Mouse (Mus musculus): ENCODE measurements around the gene Cdkn2aipnl.

Gene Cdkn2aipnl

DNA sequence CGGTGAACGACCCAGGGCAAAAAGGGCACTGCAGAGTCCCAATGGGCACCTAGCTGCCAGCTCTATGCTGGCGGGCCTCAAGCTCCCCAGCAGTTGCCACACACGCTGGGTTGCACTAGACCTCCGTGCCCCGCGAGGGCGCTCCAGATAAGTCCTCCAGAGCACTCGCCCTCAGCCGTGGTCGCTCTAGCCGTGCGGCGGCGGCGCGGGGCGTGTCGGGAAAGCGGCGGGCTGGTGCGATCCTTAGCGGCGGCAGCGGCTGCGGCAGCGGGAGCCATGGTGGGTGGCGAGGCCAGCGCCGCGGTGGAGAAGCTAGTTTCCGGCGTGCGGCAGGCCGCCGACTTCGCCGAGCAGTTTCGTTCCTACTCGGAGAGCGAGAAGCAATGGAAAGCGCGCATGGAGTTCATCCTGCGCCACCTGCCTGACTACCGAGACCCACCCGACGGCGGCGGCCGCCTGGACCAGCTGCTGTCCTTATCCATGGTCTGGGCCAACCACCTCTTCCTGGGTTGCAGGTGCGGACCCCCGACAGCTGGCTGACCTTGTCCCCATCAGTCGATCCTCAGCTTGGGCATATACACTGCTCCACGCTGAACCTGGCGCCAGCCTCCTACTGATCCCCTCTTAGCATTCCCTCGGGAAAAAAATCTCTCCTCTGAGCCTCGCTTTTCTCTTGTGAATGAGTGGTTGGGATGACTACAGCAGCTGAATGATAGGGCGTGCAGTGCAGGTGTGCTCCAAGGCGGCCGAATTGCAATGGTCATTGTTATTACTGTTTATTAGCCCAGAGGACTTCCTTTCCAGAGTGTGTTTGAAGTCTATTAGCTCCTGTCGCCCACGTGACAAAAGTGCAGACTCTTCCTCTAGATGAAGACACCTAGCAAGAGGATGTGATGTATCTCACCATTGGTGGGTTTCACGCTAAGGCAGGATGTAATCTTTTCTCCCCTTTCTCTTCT, at the start of gene Cdkn2aipnl:
Cdkn2aipnl (plus strand) TSS at position 219 of the 959 bp plus-strand sequence.
- peak; percentile 95 to 96 for DNase-seq (ENCODE audit: low spot score in 2 of 2)

DNA sequence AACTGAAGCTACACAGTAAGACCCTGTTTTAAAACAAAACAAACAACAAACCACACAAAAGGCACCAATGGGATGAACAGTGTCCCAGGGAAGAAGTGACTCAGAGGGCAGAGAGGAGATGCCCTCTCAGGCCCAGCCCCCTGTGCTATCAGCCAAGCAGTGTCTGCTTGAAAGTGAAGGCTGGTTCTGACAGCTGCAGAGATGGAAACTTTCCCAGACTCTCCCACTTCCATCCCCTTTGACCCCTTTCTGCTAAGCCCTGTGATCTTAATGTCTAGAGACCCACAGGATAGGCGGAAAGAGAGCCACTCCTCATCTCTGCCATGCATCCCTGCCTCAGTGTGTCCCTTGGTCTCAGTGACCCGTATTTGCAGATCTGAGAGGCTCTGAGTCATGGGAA, 49.5 kb upstream of the Cdkn2aipnl start:
- no peak for DNase-seq (ENCODE audit: low spot score in 2 of 2)

DNA sequence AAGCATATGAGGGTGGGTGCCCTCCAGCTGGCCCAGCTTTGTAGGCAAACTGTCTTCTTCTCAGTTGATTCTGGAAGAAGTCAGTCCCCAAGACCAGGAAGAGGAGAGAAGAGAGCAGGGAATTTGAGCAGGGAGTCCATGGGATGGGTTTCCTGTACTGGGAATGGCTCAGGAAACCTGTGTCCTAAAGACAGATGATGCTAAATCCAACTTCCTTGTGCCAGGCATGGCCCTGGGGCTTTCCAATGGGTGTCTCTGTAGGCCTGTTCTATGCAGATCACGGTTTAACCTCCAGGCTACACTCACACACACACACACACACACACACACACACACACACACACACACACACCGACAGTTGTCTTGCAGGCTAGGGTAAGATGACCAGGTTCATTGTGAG, 48.9 kb upstream of the Cdkn2aipnl start:
- DNase-seq (ENCODE audit: low spot score in 2 of 2): no peak

DNA sequence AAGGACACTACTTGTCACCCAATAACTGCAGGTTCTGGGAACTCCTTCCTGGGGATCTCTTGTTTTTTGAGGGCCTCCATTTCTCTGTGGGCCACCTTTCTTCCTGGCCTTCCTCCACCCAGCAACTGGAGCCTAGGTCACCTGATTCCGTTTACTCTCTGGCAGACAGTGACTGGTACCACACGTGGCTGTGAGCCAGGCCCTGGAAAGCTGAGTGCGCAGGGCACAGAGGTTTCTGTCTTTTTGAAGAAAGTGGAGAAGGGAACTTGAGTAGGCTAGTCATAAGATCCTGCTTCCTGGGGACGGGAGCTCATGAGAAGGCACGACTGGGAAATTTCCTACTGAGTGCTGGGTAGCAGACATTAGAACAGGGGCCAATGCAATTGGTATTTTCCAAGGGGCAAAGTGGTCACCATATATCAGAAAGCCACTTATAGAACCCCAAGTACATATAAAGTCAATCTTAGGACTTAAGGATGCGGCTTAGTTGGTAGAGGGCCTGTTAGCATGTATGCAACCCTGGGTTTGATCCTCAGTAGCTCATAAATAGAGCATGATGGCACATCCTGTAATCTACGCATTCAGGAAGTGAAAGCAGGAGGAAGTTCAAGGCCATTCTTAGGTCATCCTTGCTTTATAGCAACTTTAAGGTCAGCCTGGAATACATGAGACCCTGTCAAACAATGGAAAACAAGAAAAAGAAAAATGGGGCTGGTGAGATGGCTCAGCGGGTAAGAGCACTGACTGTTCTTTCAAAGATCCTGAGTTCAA, 45.9 kb upstream of the Cdkn2aipnl start:
- no peak for DNase-seq (ENCODE audit: low spot score in 2 of 2)

DNA sequence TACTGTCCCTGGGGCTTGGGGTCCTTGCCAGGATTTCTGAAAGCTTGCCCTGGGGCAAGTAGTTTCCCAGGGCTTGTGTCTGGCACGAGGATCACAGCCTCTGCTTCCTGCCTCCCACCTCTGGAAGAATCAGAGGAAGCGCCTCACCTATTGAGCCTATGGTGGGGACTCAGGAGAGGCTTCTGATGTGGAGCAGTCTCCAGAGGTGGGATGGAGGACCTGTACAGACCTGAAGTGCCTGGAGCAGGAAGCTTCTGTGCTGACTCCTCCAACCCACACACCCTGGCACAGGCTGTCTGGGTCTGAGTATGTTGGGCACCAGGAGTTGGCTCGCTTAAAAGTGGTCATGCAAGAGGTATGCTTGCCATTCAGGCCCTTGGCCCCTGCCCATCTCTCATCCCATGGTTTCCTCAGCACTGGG, 45.0 kb upstream of the Cdkn2aipnl start:
- no peak for DNase-seq (ENCODE audit: low spot score in 2 of 2)

DNA sequence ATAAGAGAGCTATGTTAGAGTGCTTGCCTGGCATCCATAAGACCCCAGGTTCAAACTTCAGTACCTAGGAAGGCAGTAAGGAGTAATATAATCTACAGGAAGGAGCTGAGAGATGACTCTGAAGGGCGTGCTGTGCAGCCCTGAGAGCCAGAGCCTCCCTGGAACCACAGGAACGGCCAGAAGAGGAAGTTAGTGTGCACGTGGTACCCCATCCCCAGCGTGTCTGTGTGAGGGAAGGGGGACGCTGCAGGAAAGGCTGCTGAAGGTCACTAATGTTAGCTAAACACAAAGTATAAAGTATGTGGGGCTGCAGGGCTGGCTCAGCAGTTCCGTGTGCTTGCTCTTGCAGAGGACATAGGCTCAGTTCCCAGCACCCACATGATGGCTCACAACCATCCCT, 41.9 kb upstream of the Cdkn2aipnl start:
- DNase-seq (ENCODE audit: low spot score in 2 of 2): no peak

DNA sequence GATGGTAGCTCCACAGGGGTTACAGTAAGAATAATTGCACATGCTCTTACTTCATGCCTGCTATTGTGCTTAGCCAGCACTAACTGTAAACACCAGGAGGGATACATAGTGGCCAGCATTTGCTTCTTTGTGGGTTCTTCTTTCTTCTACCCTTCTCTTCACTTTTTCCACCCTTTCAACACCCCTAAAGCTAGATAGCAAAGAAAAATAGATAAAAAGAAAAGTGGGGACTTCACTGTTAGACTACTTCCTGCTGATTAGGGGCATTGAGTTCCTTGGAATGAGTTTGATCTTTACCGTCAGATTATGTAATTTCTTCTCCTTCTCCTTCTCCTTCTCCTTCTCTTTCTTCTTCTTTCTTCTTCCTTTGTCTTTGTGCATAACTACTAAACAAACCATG, 41.1 kb upstream of the Cdkn2aipnl start:
- DNase-seq (ENCODE audit: low spot score in 2 of 2): no peak

DNA sequence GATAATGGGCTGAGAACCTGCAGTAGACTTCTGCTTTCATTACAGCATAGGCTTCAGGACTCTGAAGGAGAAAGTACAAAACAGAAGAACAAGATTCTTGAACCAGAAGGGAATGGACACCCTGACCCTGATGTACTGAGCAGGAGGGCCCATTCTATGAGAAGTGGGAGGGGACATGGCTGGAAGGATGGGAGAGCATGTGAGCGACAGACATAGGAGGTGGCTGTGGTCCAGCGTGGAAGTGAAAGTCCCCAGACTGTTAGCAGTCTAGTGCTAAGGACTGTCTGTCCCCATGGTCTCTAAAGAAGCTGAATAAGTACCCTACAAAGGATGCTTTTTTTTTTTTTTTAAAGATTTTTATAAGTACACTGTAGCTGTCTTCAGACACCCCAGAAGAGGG, 40.4 kb upstream of the Cdkn2aipnl start:
- DNase-seq (ENCODE audit: low spot score in 2 of 2): no peak

DNA sequence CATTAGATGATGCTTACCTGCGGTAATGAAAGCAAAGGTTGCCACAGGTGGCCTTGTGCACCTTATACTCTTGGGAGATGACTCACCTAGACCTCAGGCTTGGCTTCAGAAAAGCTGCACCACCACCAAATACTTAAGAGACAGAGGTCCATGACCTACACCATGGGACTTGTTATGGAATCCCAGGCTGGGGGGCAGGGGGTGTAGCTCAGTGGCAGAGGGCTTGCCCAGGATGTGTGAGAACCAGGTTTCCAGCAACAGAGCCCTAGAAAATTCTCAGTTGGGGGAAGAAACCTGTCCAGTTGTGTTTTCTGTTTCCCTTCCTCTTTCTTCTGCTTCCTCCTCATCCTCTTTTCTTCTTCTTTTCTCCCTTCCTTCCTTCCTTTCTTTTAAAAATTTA, 36.3 kb upstream of the Cdkn2aipnl start:
- DNase-seq (ENCODE audit: low spot score in 2 of 2): no peak

DNA sequence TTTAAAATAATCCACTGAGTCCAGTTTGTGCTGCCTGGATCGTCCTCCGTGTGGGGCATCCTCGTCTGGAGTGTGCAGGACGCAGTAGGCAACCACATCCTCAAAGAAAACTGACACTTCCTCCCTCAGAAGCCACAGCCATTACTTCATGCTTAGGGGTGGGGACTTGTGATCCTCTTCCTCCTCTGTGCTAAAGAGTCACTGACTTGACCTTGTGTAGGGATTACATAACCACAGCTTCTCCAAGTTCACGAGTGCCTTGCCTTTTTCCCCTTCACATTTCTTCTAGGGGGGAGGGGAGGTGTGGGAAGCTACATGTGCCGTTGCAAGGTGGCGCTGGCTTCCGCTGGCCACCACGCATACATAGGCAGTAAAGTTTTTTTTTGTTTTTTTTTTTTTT, 35.7 kb upstream of the Cdkn2aipnl start:
- no peak for DNase-seq (ENCODE audit: low spot score in 2 of 2)

DNA sequence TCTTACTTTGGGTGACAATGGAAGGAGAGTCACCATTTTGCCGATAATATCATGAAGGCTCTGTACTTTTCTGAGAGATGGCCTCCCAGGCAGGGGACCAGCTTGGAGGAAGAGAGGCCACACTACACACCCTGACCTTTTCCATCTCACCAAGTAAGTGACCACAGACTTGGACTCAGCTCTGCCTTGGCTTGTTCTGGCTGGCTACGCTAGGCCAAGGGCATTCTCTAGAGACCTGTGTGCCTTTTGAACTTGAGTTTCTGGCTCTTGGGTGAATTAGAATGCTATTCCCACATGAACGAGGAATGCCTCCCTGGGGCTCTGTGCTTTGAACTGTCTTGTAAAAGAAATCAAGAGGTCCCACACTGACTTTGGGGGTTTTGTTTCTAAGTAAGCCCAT, 33.2 kb upstream of the Cdkn2aipnl start:
- DNase-seq (ENCODE audit: low spot score in 2 of 2): no peak

DNA sequence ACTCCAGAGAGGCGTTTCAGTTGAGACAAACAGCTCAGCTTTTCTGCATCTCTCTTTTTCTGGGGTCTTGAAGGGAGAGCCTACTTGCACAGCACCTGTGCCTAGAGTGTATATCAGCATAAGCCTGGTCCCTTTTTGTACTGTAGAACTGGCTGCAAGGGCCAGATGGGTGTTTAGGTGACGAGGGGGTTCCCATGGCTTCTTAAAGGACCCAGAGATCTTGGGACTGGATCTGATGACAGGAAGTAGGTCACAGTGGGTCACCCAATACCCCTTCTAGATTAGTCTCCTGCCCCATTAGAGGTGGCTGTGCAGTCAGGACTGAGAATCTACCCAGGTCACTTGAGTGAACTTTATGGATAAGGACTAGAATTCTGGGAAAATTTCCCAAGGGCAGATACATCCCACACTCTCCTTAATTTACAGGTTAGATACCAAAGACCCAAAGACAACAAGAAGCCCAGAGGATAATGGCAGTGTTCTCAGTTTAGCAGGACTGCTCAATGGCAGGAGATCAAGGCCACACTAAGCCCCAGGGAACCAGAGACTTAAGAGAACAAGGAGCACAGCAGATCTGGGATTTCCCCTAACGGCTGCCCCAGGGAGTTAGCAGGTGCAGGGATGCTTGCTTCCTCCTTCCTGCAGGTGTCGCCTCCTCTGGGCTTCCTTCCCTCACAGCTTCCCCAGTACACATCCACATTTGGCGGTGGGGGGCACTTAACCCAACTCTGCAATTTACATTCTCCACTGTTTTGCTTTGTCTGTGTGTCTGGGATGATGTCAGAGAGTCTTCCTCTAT, 31.6 kb upstream of the Cdkn2aipnl start:
- no peak for DNase-seq (ENCODE audit: low spot score in 2 of 2)

DNA sequence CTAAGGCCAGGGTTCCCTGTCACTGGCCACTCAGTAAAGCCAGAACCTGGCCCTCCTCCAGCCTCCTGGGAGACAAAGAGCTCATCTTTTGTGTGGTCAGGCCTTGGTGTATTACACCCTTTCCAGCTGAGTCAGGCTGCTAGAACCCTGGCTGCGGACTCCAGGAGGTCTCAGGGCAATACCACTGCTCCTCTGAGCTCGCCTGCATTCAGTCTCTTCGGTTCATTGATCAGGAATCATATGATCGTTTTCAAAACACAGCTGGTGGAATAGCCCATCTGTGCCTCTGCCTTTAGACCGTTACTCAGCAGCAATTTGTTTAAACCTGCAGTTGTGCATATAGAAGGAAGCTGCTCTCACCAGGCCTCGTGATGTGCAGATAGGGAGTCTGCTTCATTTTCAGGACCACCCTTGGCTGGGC, 30.1 kb upstream of the Cdkn2aipnl start:
- DNase-seq (ENCODE audit: low spot score in 2 of 2): no peak

DNA sequence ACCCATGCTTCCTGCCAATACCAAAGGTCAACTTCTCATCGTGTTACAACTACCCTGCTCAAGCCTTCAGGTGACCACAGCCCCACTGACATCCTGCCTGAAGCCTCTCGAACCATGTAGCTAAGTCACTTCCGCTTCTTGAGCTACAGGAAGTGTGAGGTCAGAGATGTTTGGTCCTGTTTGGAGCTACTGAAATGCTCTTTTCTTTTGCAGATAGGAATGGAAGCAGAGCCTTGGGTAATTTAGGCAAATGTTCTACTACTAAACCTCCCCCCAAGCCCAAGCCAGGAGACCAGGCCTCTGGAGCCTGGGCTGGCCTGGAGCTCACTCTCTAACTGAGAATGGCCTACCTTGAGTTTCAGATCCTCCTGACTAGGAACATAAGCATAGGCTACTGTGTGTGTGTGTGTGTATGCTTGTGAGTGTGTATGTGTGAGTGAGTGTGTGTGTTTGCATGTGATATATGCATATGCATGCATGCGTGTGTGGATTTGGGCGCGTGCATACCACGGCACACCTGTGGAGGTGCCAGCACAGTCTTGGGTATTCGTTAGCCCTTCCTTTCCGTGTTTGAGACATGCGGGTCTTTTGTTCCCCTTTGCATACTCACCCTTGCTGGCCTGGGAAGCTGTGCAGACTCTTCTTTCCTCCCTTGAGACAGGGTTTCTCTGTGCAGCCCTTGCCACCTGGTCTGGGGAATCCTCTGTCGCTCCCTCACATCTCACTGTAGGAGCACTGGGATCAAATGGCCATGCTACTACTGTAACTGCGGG, 28.5 kb upstream of the Cdkn2aipnl start:
- DNase-seq (ENCODE audit: low spot score in 2 of 2): no peak

DNA sequence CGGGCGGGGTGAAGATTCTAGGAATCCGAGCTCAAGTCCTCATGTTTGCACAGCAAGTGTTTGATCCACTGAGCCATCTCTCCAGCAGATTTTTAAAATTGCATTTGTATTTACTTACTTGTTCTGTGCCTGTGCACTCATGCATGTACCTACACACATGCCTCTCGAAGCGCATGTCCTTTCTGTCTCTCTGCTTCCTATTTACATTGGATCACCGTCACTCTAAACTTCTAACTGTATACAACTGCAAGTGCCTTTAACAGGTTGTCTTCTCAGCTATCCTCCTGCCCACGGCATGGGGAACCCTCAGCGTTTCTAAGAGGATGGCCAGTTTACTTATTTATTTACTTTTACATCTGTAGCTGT, 27.9 kb upstream of the Cdkn2aipnl start:
- DNase-seq (ENCODE audit: low spot score in 2 of 2): no peak

DNA sequence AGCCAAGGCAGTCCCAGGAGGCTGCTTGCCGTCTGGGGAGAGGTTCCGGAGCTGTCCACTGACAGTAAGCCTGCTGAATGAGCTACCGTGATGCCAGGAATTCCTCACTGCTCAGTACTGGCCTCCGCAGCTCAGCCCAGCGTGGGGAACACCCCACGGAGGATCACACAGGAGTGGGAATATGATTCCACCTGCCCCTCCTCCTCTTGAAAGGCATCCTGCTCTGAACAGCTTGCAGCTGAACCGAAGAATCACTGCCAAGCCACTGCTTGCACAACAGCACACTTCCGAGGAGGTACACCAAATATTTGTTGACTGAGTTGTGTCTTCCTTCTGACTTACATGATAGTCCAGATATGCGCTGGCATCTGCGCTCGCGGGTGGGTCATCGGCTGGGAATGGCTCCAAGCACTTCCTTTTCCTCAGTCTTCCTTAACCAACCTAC, 26.9 kb upstream of the Cdkn2aipnl start:
- DNase-seq (ENCODE audit: low spot score in 2 of 2): no peak

DNA sequence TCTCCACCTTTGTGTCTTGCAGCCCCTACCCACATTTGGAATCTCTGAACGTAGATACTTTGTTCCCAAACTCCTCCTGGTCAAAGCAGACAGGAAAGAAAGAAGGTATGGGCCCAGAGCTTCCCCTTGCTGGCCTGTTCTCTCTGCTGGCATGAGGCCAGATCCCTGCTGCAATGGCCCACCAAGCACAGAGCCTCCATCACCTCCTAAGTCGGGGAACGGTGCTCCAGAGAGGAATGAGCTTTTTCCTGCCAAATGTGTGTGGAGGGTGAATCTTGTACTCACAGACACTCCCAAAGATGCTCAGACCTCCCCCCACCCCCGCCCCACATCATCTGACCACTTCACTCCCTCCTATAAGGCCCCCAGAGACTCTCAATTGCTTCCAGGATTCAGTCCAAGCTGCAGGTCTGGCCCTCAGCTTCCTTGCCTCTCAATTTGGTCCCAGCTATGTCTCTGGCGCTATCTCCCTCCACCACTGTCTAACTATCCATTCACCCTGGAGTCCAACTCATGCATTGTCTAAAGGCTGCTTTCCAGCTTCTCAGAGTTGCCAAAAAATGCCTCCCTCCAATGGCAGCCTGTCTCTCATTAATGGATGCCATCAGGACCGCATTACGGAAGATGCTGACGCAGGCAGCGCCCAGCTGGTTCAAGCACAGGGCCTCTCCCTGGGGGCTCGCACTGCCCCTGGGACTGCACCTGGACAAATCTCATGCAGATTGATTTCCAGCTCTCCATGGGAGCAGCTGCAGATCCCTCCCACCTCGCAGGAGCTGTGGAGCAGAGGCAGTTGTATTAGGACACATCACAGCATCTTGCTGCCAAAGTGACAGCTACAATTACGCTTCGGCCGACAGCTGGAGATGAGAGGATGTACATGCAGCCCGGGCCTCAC, 24.6 kb upstream of the Cdkn2aipnl start:
- peak in 1 of 2 experiments; percentile 16 for DNase-seq (ENCODE audit: low spot score in 2 of 2)

DNA sequence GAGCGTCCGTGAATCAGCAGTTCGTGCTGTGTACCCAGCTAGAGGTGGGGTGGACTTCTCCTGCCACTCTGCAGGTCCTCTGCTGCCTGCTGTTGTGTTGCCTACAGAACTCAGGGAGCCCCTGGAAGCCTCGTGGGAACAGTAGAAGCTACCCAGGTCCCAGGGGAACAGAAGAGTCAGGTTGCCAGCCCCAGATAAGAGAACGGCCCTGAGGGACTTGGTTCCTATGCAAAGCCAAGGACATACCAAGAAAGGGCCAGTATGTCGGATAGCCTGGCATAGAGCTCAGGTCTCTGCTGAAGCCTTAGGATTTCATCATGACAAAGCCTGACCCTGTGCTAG, 24.0 kb upstream of the Cdkn2aipnl start:
- no peak for DNase-seq (ENCODE audit: low spot score in 2 of 2)

DNA sequence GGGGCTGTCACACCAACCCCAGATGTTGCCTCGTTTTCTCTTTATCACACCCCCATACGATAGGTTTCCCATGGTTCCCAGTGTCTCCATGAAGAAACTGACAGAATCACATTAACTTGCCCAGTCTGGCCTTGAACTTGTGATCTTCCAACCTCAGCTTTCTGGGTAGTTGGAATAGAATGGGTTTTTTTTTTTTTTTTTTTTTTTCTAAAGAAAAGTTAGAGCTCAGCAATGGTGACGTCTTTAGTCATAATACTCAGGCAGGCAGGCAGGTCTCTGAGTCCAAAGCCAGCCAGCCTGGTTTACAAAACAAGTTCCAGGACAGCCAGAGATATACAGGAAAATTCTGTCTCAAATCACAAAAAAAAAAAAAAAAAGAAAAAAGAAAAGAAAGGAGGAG, 23.2 kb upstream of the Cdkn2aipnl start:
- no peak for DNase-seq (ENCODE audit: low spot score in 2 of 2)

DNA sequence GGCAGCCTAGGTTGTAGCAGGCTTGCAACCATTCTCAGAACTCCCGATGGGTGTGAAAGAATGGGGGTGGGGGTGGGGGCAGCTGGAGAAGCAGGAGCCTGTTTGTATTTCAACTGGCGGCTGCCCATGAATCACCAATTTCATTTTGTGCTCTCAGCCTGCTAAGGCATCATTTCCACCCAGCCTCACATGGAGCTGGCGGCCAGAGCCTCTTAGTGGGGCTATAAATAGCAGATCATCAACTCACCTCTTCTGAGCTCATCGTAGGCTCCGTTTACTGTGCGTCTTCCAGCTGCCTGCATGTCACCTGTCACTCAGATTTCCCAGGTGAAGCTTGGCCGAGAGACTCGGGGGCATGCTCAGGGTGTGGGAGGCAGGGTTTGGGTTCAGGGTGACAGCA, 21.9 kb upstream of the Cdkn2aipnl start:
- no peak for DNase-seq (ENCODE audit: low spot score in 2 of 2)
